Mouse (Mus musculus): ENCODE measurements around the gene Rpl23a.
"Not testable (repeated sequence)": the region's sequence is repeated elsewhere in the genome, so short reads cannot be mapped to it uniquely, and the experiment has no call there.

Gene Rpl23a

GRCm38 (mm10) chr11:78152299-78153231 lies 30.8 kb downstream of the Rpl23a start:
- in situ Hi-C loops (cut with MboI, MseI): no loop called here

DNA sequence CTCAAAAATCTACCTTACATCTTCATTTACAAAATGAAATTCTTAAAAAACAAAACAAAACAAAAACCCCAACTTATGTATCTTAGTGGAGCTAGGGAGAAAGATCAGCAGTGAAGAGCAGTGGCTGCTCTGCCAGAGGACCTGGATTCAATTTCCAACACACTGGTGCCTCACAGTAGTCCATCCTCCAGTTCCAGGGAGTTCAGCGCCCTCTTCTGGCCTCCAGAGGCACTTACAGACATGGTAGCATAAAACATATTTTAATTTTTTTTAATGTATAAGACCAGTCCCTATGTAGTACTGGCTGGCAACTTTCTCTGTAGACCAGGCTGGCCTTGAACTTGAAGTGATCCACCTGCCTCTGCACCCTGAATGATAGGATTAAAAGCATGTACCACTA lies 32.2 kb downstream of the Rpl23a start:
- in situ Hi-C loops (cut with MboI, MseI): no loop called here

DNA sequence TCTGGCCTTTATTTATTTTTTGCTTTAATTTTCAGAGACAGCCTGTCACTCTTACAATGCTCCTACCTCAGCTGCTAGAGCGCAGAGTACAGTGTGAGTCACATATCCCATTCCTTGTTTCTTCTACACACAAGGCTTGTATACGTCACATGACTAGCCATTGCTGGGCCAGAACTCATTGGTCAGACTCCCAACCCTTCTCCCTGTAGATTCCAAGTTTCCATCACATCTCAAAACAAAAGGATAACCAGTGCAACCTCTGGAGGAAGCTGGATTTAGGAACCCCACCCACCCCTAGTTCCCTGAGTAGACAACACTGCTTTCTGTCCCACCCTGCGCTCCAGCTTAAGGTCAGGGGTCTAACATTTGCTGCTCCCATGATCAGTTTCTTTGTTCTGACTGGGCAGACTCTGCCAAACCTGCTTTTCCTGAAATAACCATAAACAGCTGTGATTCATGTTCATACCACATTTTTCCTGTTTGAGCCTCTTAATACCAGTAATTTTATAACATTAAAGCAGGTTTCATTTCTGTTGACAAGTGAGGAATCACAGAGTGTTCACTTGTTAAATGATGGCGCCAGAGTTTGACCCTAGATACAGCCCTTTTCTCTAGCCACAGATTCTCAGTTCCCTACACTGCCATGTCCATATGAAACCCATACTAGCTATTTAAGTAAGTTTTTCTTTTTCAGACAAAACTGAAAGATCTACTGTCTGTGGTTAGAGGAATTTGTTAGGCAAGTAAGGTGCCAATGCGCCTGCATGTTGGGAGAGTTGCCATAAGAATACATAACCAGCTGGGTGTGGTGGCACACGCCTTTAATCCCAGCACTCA lies 36.5 kb downstream of the Rpl23a start:
- in situ Hi-C loops (cut with MboI, MseI): loop anchor here in 1 of 2 experiments (5.0 kb wide), 1 partner anchor 40 kb away; no protein-coding TSS in a partner anchor

- in situ Hi-C loops (cut with MboI, MseI): loop anchor here in 1 of 2 experiments (5.0 kb wide), 1 partner anchor 39 kb away; no protein-coding TSS in a partner anchor
Observed at GRCm38 (mm10) chr11:78146168-78146567, 37.2 kb downstream of the Rpl23a start.

DNA sequence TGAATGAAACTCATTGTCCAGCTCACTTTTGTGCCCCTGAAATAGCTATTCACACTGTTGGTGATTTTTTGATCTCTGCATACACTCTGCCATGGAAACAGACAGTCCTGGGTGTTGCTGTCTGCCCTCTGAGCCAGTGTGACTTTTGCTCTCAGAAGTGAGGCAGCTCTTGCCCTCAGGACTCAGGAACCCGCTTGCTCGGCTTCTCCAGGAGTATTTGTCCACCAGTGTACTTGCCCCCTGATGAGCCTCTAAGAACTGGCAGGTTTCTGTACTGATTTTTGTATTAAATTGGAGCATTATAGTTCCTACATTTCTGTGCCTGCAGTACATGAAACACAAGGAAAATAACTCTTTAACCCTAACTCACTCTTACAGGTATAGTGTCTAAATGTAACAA lies 39.9 kb downstream of the Rpl23a start:
- in situ Hi-C loops (cut with MboI, MseI): no loop called here

DNA sequence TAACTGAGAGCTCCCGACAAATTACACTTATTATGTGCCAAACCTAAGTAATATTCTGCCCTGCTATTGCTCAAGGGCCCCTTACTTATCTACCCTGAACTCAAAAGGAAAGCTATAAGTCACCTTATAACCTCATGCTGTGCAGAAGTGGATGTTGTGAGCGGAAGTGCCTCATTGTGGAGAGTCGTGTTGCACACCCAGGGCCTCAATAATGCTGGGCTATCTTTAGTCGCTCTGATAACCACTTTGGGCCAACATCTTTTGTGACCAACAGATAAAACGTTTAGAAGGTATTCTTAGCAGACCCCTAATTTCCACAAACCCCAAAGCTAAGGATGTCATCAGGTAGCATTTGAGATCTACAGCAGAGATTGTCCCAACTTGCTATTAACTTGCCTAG lies 42.7 kb downstream of the Rpl23a start:
- in situ Hi-C loops (cut with MboI, MseI): no loop called here

GRCm38 (mm10) chr11:78138023-78138422 lies 45.4 kb downstream of the Rpl23a start:
- in situ Hi-C loops (cut with MboI, MseI): no loop called here

GRCm38 (mm10) chr11:78137584-78137983 lies 45.8 kb downstream of the Rpl23a start:
- in situ Hi-C loops (cut with MboI, MseI): no loop called here

GRCm38 (mm10) chr11:78136132-78136531 lies 47.3 kb downstream of the Rpl23a start:
- in situ Hi-C loops (cut with MboI, MseI): no loop called here

DNA sequence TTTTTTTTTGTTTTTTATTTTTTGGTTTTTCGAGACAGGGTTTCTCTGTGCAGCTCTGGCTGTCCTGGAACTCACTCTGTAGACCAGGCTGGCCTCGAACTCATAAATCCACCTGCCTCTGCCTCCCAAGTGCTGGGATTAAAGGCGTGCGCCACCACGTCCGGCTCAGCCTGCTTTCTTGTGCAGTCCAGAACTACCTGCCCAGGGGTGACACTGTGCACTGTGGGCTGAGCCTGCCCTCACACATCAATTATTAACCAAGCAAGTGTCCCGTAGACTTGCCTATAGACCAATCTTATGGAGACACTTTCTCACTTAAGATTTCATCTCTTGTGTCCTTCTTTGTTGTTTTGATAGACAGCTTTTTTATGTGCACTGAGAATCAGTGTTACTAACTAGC lies 48.1 kb downstream of the Rpl23a start:
- in situ Hi-C loops (cut with MboI, MseI): not testable (repeated sequence)

GRCm38 (mm10) chr11:78134344-78134743 lies 49.0 kb downstream of the Rpl23a start:
- in situ Hi-C loops (cut with MboI, MseI): no loop called here

DNA sequence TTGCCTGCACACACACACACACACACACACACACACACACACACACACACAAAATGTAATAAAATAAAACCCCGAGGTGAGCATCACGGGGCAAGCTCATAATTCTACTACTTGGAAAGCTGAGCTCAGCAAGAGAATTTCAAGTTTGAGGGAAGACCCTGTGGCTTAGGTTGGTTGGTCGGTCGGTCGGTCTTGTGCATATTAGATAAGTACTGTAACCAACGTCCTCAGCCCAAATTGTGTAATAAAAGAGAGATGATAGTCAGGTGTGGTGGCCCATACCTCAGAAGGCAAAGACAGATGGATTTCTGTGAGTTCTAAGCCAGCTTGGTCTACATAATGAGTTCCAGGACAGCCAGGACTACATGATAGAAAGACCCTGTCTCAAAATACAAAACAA lies 49.5 kb downstream of the Rpl23a start:
- in situ Hi-C loops (cut with MboI, MseI): no loop called here
